Comparison of ENCODE assay signal across 9 mouse cellular contexts in genomic region chr5:39639438-39640177, GRCm38 (mm10).
DNase-seq lines count a peak whose midpoint lies in the region; ATAC-seq and TF ChIP-seq lines count a peak whose summit lies in the region.
"Had no signal": no experiment of that assay in that cellular context is flagged by ENCODE, and none has a peak within 500 bp of the region (broad histone marks: within the 10 kb centered on the region; RNA-seq: fewer than 3 reads in every experiment).

No protein-coding gene starts in this region.

- no peak for ATAC-seq in kidney, embryonic 15.5 days (replicated peaks; ENCODE audit: low FRiP score)
- ATAC-seq in hindbrain, embryonic 16.5 days, result no peak
- ATAC-seq in neutrophil, adult 5-6 weeks (ENCODE audit: extremely low read depth, insufficient number of reproducible peaks, low FRiP score, poor library complexity, severe bottlenecking), result peak; percentile 42; the same call in 1 of the 2 replicates
- no peak for ATAC-seq in erythroid progenitor cell, adult 5-6 weeks (replicated peaks; ENCODE audit: low FRiP score, poor library complexity, severe bottlenecking)

- no peak for TF ChIP-seq POLR2A in kidney, adult 2 months (IDR thresholded peaks at IDR 0.05; ENCODE audit: low read depth, low read length)

- H3K4me2 ChIP-seq in kidney, embryonic 15.5 days, result no peak overlapping the region
- H3K4me2 ChIP-seq in hindbrain, embryonic 16.5 days (ENCODE audit: low read length), result peak overlapping the region; percentile 42
- H3K4me2 ChIP-seq: liver, embryonic 13.5 days had no signal

- 39% methylated on average over 10 of the region's 10 CpGs for WGBS in kidney, adult 2 months
- WGBS in kidney, embryonic 15.5 days, result 46% methylated on average over 10 of the region's 10 CpGs
- 40% methylated on average over 10 of the region's 10 CpGs for WGBS in hindbrain, embryonic 16.5 days
- 51% methylated on average over 10 of the region's 10 CpGs for WGBS in limb, embryonic 10.5 days

- no peaks in the 10 kb centered on the region for H3K4me1 ChIP-seq in kidney, adult 2 months (ENCODE audit: control insufficient read depth, insufficient read depth, low read length)
- H3K4me1 ChIP-seq in kidney, embryonic 15.5 days, result peaks cover 19% of the 10 kb centered on the region
- peaks cover 7% of the 10 kb centered on the region; the same call in 1 of the 2 replicates for H3K4me1 ChIP-seq in hindbrain, embryonic 16.5 days (ENCODE audit: control insufficient read depth, insufficient read depth, low read depth, low read length)
- H3K4me1 ChIP-seq in limb, embryonic 10.5 days, result peaks cover 14% of the 10 kb centered on the region

- no peak overlapping the region for H3K4me3 ChIP-seq in kidney, adult 2 months (ENCODE audit: insufficient read depth, low read depth, low read length)
- H3K4me3 ChIP-seq in kidney, embryonic 15.5 days (replicated peaks), result no peak overlapping the region
- no peak overlapping the region for H3K4me3 ChIP-seq in hindbrain, embryonic 16.5 days (ENCODE audit: low read length)
- H3K4me3 ChIP-seq in limb, embryonic 10.5 days, result no peak overlapping the region
- H3K4me3 ChIP-seq: liver, embryonic 13.5 days had no signal

- no peak overlapping the region for H3K27ac ChIP-seq in kidney, adult 2 months (ENCODE audit: insufficient read depth, low read depth, low read length)
- no peak overlapping the region for H3K27ac ChIP-seq in kidney, embryonic 15.5 days
- H3K27ac ChIP-seq in hindbrain, embryonic 16.5 days (ENCODE audit: low read depth, low read length), result no peak overlapping the region
- no peak overlapping the region for H3K27ac ChIP-seq in limb, embryonic 10.5 days
- H3K27ac ChIP-seq: liver, embryonic 13.5 days had no signal

- peak; percentile 74 for DNase-seq in kidney, adult 2 months
- peak; percentile 61 to 69 for DNase-seq in adrenal gland, adult 18-20 months (ENCODE audit: low spot score in 2 of 2)
- peak; percentile 61 for DNase-seq in embryo, embryonic 9.5 days (ENCODE audit: extremely low spot score)
- peak; percentile 65 for DNase-seq in limb, embryonic 10.5 days (ENCODE audit: low spot score)
- DNase-seq: liver, embryonic 13.5 days had no signal

- no peak overlapping the region for H3K9ac ChIP-seq in kidney, embryonic 15.5 days
- no peak overlapping the region for H3K9ac ChIP-seq in hindbrain, embryonic 16.5 days (ENCODE audit: low read depth, low read length)
- H3K9ac ChIP-seq: liver, embryonic 13.5 days had no signal

- H3K27me3 ChIP-seq in kidney, adult 2 months (replicated peaks; ENCODE audit: control insufficient read depth, insufficient read depth, low read length), result no peaks in the 10 kb centered on the region
- peaks cover 29% of the 10 kb centered on the region for H3K27me3 ChIP-seq in kidney, embryonic 15.5 days
- no peaks in the 10 kb centered on the region for H3K27me3 ChIP-seq in hindbrain, embryonic 16.5 days (replicated peaks; ENCODE audit: control insufficient read depth, insufficient read depth, low read length)
- H3K27me3 ChIP-seq in limb, embryonic 10.5 days (ENCODE audit: low read depth, poor library complexity, severe bottlenecking), result peaks cover 37% of the 10 kb centered on the region

- no peaks in the 10 kb centered on the region for H3K36me3 ChIP-seq in kidney, adult 2 months (ENCODE audit: control insufficient read depth, insufficient read depth, low read length)
- H3K36me3 ChIP-seq in kidney, embryonic 15.5 days, result no peaks in the 10 kb centered on the region
- no peaks in the 10 kb centered on the region for H3K36me3 ChIP-seq in hindbrain, embryonic 16.5 days (ENCODE audit: control insufficient read depth, insufficient read depth, low read length)
- H3K36me3 ChIP-seq in limb, embryonic 10.5 days, result no peaks in the 10 kb centered on the region
- H3K36me3 ChIP-seq: liver, embryonic 13.5 days had no signal

- TF ChIP-seq CTCF in kidney, adult 2 months (conservative IDR thresholded peaks at IDR 0.05; ENCODE audit: insufficient read depth, insufficient read length, low read depth, low read length), result peak; percentile 64

- H3K9me3 ChIP-seq in kidney, embryonic 15.5 days (replicated peaks), result no peaks in the 10 kb centered on the region
- no peaks in the 10 kb centered on the region for H3K9me3 ChIP-seq in hindbrain, embryonic 16.5 days (ENCODE audit: control insufficient read depth, low read length)
- no peaks in the 10 kb centered on the region for H3K9me3 ChIP-seq in limb, embryonic 10.5 days (replicated peaks)
- H3K9me3 ChIP-seq: liver, embryonic 13.5 days had no signal
